Mouse (Mus musculus) left cerebral cortex, postnatal 4 days (tissue): Measurements from ENCODE around the gene Mxra7. TPM values are rescaled to one million over a fixed set of nuclear protein-coding genes. Genes with fewer than 3 reads are reported as not detected.
"Not testable (repeated sequence)": the region's sequence is repeated elsewhere in the genome, so short reads cannot be mapped to it uniquely, and the experiment has no call there.

ENCODE experiments used
- DNase-seq: peaks from one replicate; pipeline ENCODE4 v3.0.0-alpha.2; 2022
- intact Hi-C: fragments of 180-260 bp; cut with DNase I; formaldehyde crosslinking; loops from one replicate; pipeline ENCODE4 v1.15.1; 2025
- total RNA-seq, 2 experiments: library from RNA; stranded (reverse); gene quantifications; 2 replicates each; pipeline ENCODE4 v1.2.3; 2021

Mxra7 gene
- total RNA-seq: 10 to 100 TPM; 17.5 to 17.9 TPM

DNA sequence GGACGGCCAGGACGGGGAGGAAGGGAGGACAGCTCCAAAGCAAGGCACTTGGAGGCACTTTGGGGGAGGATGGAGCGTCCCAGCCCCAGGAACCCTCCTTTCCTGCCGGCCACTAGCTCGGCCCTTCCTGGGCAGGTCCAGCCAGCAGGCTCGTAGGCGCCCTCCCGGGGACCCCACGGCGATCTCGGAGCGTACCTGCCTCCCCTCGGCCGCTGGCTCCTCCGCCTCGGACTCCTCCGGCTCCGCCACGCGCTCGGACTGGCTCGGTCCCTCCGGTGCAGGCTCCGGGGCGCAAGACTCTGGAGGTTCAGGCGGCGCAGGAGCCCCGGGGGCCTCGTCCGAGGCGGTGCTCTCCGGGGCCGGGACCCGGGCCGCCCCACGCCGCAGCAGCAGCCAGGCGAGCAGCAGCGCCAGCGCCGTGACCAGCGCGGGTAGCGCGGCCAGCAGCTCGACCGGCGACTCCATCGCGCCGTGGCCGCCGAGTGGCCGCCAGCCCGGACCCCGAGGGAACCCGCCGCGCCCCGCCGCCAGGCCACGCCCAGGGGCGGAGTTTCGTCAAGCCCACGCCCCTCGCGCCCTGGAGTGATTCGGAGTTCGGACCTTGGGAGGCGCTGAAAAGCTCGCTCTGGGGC lies at the start of gene Mxra7:
Gene Mxra7 (minus strand): TSS at position 513 of the 632 bp plus-strand sequence.
- intact Hi-C loops: no loop called here
- peak; percentile 78 for DNase-seq

DNA sequence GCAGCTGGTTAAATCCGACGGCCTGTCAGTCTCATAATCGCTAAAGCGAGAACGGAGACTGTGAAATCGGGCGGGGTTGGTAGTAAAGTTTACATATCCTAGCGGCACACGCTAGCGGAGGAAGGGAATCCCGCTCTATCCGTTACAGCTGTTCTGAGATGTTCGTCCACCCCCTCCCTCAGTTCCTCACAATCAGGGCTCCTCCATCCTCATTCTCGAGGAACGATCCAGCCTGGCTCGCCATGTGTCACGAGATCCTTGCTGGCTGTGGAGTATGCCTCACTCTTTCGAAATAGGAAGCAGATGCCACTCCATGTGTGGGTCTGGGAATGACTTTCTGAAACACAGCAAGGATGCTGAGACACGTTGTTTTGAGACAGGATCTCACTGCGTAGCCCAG lies 46.1 kb upstream of the Mxra7 start:
- intact Hi-C loops: no loop called here
- DNase-seq: no peak

DNA sequence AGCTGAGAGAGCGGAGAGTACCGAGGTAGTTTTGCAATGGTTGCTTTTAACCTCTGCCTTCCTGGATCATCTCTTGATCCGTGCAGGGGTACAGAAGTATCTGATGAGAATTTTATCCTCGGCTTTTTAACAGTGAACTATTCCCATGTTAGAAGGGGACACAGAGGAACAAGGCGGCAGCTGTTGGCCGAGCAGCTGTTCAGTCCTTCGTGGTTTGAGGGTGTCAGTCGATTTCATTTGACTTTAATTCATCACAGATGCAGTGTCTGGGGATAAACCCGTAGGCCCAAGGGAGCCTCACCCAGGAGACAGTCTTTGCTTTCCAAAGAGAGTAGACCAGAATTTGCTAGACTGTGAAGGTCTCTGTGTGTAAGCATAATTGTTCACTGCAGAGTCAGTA lies 43.7 kb upstream of the Mxra7 start:
- DNase-seq: no peak
- intact Hi-C loops: no loop called here

DNA sequence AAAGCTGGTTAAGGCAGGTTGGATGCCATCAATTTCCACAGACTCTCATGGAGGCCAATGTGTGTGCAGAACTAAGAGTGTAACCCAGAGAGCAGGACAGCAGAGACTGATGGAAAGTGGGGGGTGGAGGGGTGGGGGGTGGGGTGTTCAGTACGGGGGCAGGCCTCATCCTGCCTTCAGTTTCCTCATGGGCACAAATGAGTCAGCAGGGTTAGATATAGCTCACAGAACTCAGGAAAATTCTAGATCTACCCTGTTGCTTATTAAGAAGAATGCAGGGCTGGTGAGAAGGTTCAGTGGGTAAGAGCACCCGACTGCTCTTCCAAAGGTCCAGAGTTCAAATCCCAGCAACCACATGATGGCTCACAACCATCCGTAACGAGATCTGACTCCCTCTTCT lies 41.8 kb upstream of the Mxra7 start:
- DNase-seq: no peak
- intact Hi-C loops: no loop called here

DNA sequence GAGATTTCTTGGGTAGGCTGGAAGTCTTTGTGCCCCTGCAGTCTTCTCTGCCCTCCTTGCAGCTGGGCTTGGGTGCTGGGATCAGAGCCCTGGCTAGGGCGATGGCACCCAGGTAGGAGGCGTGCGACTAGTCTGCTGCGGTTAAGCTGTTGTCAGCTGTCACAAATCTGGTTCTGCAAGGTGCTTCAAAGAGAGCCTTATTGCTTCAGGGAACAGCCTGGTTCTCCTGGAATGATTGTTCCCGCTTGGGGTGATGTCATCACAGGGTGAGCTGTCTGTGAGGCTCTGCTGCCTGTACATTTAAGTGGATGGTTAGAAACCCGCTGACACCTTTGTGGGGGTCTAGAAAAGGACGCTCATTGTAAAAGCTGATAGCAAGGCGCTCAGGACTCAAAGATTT lies 41.4 kb upstream of the Mxra7 start:
- intact Hi-C loops: no loop called here
- DNase-seq: no peak

DNA sequence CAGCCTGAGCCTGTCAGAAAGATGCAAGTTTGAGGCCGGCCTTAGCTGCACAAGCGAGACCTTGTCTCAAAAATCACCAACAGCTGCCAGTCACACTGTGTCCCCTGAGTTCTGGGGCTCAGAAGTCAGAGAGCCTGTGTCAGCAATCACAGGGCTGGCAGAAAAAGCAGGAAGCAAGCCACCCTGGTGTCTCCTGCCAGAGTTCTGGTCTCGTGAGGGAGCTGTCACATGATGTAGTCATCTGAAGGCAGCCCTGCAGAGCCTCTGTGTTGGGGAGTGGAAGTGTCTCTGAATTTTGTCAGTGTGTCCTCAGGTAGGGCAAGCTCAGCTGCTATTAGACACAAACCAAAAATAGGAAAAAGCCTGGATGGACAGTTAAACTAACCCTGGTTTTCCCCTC lies 40.3 kb upstream of the Mxra7 start:
- DNase-seq: no peak
- intact Hi-C loops: no loop called here

DNA sequence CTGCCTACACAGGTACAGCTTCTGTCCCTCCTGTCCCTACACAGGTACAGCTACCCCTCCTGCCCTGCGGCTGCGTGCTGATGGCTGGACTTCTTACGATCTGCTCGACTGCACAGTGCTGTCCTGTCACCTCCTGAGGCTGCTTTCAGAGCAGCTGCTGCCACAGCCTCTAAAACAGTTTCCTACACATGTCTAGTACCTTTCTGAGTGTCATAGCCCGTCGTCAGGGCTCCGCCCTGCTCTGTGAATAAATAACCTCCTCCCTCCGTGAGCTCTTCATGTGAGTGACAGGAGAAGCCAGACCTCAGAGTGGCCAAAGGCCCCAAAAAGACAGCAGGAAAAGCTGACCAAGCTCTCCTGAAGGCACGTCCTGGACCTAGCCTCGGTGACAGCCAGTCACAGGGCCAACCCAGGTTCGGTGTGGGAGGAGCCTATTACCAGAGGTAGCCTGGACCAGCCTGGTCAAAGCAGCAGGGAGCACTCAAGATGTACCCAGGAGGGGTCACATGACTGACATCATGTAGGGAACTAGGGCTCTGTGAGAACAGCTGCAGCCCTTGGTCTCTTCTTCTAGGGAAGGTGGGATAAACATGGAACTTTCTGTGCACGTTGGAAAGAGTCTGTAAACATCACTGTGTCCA lies 38.2 kb upstream of the Mxra7 start:
- DNase-seq: no peak
- intact Hi-C loops: no loop called here

DNA sequence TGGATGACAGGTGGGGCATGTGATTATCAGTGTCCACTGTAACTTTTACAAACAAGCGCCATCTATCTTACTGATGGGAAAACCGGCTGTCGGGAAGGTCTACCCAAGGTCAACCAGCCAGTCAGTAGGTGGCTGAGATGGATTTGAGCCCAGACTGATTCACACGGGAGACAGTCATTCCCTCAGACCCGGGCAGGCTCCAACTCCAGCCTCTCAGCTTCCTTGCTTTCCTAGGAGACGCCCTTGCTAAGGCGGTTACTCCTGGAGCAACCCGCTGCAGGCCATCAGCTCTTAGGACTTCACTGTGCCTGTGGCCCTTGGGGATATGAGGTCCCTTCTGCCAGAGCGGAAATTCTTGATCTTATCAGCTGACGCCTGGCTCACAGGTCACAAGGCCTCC lies 36.6 kb upstream of the Mxra7 start:
- intact Hi-C loops: no loop called here
- no peak for DNase-seq

DNA sequence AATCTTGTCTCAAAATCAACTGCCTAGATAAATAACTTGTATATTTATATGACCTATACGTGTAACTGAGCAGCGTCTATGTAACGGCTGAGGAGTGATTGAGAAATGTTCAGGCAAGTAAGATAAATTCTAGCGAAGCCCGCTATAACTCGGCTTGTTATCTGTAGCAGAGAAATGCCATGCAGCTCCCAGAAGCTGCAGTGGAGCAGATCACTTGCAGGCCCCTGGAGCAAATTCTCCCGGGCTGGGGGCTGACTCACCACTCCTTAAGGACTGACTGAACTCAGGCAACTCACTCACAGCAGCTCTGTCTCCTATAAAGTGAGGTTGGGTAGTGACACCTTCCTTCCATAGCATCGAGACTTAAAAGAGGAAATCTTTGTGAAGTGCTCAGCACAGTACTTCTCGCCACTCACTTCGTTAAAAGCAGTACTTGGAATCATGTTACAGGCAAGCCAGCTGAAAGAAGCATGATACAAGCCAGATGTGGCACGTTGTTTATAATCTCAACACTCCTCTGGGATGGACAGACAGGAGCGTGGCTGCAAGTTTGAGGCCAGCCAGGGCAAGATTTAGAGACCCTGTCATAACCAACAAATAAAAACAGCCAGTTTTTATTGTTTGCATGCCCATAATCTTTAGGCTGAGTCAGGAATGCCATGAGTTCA lies 29.5 kb upstream of the Mxra7 start:
- intact Hi-C loops: no loop called here
- DNase-seq: no peak

DNA sequence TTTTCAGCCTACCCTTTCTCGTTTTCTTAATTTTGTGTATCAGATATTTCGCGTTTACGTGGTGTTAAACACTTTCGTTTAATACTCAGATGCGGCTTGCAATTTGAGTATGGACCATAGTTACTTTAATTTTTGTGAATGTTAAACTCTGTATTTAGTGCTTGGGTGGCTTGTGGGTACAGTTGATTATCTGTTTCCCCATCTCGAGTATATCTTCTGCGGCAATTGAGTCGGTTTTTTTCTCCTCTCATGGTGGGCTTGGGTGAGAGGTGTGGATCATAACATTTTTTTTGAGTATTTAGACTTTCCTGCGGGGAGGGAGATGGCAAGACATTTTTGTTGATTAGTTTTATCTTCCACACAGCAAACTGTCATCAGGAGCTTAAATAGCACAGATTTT lies 26.4 kb upstream of the Mxra7 start:
- no peak for DNase-seq
- intact Hi-C loops: no loop called here

DNA sequence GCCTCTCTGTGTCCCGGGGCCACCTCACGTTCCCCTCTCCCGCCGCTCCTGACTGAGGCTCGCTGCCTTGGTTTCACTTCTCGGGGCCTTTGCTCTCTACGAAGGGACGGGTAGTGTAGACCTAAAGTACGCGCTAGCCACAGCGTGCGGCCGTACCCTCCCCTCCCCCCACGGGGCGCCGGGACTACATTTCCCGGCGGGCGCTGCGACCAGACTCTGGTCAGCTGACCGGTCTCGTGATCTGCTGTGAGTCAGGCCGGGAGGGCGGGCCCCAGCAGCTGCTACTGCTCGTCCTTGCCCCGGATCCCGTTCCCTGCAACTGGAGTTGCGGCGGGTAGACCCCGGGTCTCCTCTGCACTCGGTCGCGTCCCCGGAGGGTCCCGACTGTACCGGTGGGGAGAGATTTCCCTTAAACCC lies 25.7 kb upstream of the Mxra7 start:
- intact Hi-C loops: no loop called here
- DNase-seq: peak; percentile 98

DNA sequence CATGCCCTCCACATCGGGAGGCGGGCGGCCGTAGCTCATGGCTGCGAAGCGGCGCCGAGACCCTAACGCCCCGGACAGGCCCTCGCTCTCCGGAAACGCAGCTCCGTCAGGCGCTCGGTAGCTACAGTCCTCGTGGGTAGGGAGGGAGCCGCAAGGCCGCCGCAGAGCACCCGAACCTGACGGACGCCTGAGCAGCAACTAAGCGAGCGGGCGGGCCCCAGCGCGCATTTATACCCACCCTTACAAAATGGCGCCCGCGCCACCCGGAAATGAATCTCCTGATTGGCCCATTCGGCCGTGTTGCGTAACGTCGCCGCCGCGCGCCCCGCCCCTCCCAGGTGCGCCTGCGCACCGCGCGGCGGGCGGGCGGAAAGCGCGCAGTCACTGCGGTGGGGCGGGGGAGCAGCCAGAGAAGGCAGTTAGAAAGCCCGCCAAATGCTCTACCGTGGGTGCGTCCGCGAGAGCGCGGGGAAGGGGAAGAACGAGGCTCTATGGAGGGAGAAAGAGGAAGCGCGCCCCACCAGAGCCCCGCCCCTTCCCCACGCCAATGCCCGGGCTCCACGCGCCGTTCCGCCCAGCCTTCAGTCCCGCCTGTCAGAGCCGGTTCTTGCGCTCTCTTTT lies 25.2 kb upstream of the Mxra7 start, which contains the start of gene Srsf2:
Gene Srsf2 (minus strand): TSS at position 204 of the 621 bp plus-strand sequence.
- peak; percentile 98 for DNase-seq
- intact Hi-C loops: no loop called here

DNA sequence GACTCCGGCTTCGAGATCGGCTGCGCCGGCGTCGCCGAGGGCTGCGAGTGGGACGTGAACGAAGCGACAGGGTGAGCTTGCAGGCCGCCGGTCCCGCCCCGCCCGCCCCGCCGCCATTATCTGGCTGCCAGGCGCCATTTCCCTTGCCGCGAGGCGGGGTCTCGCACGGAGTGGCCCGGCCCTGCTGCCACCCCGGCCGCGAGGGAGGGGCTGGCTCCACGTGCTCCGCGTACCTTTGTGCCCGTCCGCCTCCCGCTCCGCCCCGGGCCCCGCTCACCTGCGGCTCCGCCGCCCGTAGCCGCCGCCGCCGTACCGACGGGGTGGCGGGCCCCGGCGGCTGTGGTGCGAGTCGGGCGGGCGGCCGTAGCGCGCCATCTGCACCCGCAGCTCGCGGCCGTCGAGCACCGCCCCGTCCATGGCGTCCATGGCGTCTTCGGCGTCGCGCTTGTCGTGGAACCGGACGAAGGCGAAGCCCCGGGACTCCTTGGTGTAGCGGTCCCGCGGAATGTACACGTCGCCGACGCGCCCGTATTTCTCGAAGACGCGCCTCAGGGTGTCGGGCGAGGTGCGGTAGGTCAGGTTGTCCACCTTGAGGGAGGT lies 24.5 kb upstream of the Mxra7 start, which contains the start of gene Mfsd11:
Gene Mfsd11 (plus strand): TSS at position 150 of the 600 bp plus-strand sequence.
- intact Hi-C loops: no loop called here
- peak; percentile 80 for DNase-seq

DNA sequence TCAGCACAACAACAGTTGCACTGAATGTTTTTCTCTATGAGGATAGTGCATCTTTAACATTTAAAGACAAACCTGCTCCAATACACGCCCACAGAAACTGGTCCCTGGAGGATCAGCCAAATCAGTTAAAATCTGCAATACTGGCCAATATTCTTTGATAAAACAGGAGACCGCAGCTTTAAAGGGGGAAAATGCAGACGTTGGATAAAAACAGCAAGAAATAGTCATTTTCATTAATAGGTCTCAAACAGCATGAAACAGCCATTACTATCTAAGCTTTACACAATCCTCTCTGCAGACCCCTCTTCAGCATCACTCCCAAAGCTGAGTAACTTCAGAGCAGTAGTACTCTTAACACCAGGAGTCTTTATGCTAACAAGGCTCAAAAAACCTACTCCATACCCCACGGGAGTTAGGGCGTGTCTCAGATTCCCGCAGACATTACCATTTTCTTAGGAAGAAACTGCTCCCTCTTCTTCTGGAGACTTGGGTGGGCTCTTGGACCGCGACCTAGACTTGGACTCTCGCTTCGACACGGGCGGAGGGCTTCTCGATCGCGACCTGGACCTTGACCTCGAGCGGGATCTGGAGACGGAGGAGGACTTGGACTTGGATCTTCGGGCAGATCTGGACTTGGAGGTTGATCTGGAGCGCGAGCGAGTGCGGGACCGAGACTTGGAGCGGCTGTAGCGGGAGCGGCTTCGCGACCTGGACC lies 23.9 kb upstream of the Mxra7 start:
- no peak for DNase-seq
- intact Hi-C loops: no loop called here

DNA sequence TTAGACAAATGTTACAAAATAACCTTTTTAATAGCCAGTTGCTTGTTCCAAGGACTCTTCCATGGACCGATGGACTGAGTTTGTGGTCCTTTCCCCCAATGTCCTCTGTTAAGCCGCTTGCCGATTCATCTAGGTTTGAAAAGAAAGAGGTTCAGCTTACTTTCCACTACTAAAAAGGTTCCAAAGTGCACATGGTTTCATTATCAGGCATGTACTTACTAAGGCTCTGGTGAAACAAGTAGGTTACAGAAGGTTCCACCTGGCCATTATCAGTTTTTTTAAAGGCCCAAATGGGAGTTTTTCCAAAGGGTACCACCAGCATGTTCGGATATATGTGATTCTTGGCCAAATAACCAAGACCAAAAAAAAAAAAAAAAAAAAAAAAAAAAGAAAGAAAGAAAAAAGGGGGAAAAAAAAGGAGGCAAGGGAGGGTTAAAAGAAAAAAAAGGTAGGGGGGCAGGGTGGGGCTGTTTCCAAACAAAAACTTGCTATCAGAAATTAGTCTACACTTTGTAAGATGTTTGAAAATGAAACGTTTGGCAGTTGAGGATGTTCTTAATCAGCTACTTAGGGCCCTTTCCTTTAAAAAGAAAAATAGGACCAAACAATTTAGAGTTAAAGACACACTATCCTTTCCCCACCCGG lies 23.1 kb upstream of the Mxra7 start:
- intact Hi-C loops: no loop called here
- DNase-seq: no peak

DNA sequence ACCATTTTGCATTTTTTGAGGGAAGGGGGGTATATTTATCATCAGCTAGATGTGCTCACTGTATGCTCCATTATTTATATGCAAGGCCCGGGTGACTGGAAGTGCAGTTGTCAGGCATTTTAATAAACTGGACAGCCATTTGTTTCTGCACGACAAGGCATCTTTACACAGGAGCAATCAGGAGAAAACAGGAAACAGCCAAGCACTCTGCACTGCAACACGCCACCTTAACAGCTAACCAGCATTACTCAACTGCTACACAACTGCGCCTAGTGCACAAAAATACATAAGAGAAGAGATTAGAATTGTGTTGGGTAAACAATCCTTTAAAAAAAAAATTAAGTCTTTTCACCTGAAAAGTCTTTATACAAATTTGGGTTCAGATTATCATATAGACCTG lies 22.2 kb upstream of the Mxra7 start:
- DNase-seq: no peak
- intact Hi-C loops: no loop called here

DNA sequence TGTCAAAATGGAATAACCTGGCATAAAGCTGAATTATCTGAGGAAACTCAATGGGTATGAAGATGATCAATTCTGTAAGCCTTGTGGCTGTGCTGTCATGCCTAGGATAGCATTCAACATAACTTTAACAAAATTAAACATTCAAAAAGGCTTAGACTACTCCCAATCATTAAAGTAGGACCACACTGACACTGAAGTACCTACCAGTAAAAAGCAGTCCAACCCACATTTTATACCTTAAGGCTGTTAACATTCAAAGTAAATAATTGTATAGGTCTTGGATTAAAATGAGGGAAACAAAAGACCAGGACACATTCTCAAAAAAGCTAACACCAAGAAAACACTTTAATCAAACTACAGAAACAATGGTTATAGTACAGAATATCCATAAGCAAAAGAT lies 21.7 kb upstream of the Mxra7 start:
- intact Hi-C loops: no loop called here
- DNase-seq: no peak

DNA sequence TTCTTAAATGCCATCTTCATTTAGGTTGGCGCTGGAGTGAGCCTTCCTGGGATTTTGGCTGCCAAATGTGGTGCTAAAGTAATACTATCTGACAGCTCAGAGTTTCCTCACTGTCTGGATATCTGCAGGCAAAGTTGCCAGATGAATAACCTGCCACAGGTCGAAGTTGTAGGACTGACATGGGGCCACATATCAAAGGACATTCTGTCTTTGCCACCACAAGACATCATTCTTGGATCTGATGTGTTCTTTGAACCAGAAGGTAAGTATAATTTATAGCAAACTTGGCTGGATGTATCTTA lies 21.0 kb upstream of the Mxra7 start:
- intact Hi-C loops: not testable (repeated sequence)

DNA sequence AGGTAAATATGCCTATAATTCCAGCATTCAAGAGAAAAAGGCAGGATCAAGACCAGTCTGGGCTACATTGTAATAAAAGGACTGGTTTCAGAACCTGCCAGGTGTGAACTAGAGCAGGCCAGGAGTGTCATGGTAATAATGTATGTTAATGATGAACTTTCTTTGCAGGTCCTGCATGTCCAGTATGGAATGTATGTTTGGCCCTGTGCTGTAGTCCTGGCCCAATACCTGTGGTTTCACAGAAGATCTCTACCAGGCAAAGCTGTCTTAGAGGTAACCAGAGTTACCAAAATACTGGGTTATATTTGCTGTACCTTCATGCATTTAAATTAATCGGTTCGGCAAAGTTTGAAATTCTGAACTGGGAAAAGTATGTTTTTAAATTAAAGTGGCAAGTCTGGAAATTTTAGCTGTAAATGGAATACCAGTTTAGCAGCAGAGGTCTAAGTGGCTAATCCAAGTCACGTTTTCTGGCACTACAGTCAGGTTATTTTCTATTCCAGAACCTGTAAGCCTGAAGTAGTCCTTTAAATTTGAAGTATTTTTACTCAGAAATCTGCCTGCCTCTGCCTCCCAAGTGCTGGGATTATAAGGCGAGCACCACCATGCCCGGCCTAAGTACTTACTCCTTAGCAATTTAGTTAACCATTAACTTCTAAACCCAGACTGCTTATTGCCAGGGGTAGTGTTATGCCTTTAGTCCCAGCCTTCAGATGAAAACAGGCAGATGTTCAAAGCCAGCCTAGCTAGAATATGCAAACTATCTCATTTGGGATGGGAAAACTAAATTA lies 20.4 kb upstream of the Mxra7 start:
- intact Hi-C loops: no loop called here
- no peak for DNase-seq

More for the DNA sequence above, 21.0 kb upstream of the Mxra7 start:
- not testable (repeated sequence) for DNase-seq
